Mouse (Mus musculus) G1E (cell line): ENCODE results near the gene Dnah17.

ENCODE experiments used
- CTCF ChIP-seq: IDR thresholded peaks from 2 replicates; pipeline ENCODE4 v1.5.1; 2012; ENCODE audit warnings: low read depth, low read length, inconsistent platforms, mixed read lengths
- GATA1 ChIP-seq: IDR thresholded peaks from 2 replicates; pipeline ENCODE4 v1.6.1; 2012; ENCODE audit warnings: borderline replicate concordance, low read length, inconsistent platforms, mixed read lengths

DNA sequence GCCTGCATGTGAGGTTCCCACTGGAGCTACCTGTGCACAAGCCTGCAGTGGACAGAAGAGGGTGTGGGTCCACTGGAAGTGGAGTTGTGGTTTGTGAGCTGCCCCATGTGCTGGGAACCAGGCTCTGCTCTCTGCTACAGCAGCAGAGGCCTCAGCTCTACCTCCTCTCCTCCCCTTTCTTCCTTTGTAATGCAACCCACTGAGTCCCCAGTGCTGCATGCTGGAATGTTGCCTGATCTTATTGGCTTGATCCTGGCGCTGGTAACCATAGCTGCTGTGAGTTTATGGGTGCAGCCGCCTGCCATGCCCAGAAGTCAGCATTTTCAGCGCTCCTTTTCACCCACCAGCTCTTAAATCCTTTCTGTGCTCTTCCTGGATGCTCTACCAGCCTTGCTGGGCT is 134.4 kb downstream of the Dnah17 start:
- TF ChIP-seq CTCF (no peak), GATA1 (no peak)
